Mouse (Mus musculus) embryonic facial prominence, embryonic 13.5 days (tissue): ENCODE data around the gene Rdh13. TPM values are rescaled to one million over a fixed set of nuclear protein-coding genes. Genes with fewer than 3 reads are reported as not detected.

ENCODE experiments used
- ATAC-seq: fragments of 200-750 bp; cut with Nextera tagmentation; 2 replicates; pipeline ENCODE4 v1.8.0; 2017; ENCODE audit warnings: low read depth; ENCODE audit not compliant: insufficient number of reproducible peaks, insufficient read depth, low FRiP score, low TSS enrichment
- H3K27ac ChIP-seq: fragments of 300-500 bp; sonication (generic); 2 replicates; pipeline ENCODE4 v1.5.1; 2015; ENCODE audit warnings: moderate library complexity, mild to moderate bottlenecking, inconsistent platforms
- H3K27me3 ChIP-seq: fragments of 300-500 bp; sonication (generic); 2 replicates; pipeline ENCODE4 v1.6.1; 2015; ENCODE audit warnings: mild to moderate bottlenecking, inconsistent platforms
- H3K36me3 ChIP-seq: fragments of 300-500 bp; sonication (generic); 2 replicates; pipeline ENCODE4 v1.6.1; 2015; ENCODE audit warnings: mild to moderate bottlenecking, inconsistent platforms
- H3K4me1 ChIP-seq: fragments of 300-500 bp; sonication (generic); 2 replicates; pipeline ENCODE4 v1.6.1; 2015; ENCODE audit warnings: inconsistent platforms
- H3K4me2 ChIP-seq: fragments of 300-500 bp; sonication (generic); 2 replicates; pipeline ENCODE4 v1.6.1; 2015; ENCODE audit warnings: moderate library complexity, mild to moderate bottlenecking, inconsistent platforms
- H3K4me3 ChIP-seq: fragments of 300-500 bp; sonication (generic); 2 replicates; pipeline ENCODE4 v1.5.1; 2015; ENCODE audit warnings: mild to moderate bottlenecking, inconsistent platforms
- H3K9ac ChIP-seq: fragments of 300-500 bp; sonication (generic); 2 replicates; pipeline ENCODE4 v1.6.1; 2015; ENCODE audit warnings: mild to moderate bottlenecking, inconsistent platforms
- H3K9me3 ChIP-seq: fragments of 300-500 bp; sonication (generic); 2 replicates; pipeline ENCODE4 v1.6.1; 2016; ENCODE audit warnings: inconsistent platforms
- WGBS: fragments of 180-500 bp; shearing (Covaris S2); methylation state at CpG from one replicate; pipeline ENCODE4 v1.1.7; 2015; ENCODE audit warnings: mixed read lengths; 5-methylcytosine and 5-hydroxymethylcytosine counted together
- polyA plus RNA-seq: library from polyadenylated mRNA; unstranded; fragments of >200 nt; fragmentation: Nextera tagmentation; extraction: Ambion mirVana; gene quantifications from 2 replicates; pipeline ENCODE4 v1.2.1, GENCODE M21; 2015

The Rdh13 gene
- 28.6 and 30.2 TPM in 2 replicates for polyA plus RNA-seq

DNA sequence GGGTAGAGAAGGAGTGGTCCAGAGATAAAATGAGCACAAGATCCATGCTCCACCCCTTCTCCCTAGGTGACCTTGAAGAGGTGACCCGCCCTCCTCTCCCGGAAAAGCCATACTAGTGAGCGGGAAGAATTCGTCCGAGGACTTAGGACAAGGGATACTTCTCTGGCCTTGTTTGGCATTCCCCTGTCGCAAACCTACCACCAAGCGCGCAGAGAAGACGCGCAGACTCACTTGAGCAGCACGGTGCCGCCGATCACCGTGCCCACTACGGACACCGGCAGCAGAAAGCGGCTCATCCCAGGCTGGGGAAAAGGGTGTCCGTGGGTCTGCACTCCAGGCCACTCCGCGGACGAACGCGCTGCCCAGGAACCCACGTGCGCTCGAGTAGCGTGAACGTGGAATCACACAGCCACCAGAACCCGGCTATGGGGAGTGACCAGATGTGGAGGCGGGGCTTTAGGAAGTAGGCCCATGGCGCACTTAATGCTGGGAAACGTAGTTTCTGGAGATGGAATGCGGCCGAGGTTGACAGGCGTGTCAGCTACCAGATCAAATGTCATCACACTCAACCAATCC is at the start of gene Rdh13:
TSS of gene Rdh13 (minus strand) at position 434 of the 576 bp plus-strand sequence.
- no peaks in the 10 kb centered on the region for H3K4me1 ChIP-seq
- peak within 1 kb of the TSS; percentile 79 for H3K9ac ChIP-seq
- H3K4me3 ChIP-seq: peak within 1 kb of the TSS; percentile 80
- WGBS: under 1% methylated on average over 35 of the region's 35 CpGs
- peak; percentile 87 for ATAC-seq
- peak within 1 kb of the TSS; percentile 24 for H3K27ac ChIP-seq
- H3K9me3 ChIP-seq: no peaks in the 10 kb centered on the region
- peak within 1 kb of the TSS; percentile 70 for H3K4me2 ChIP-seq
- H3K36me3 ChIP-seq: peaks cover 39% of the 10 kb centered on the region
- no peaks in the 10 kb centered on the region for H3K27me3 ChIP-seq

DNA sequence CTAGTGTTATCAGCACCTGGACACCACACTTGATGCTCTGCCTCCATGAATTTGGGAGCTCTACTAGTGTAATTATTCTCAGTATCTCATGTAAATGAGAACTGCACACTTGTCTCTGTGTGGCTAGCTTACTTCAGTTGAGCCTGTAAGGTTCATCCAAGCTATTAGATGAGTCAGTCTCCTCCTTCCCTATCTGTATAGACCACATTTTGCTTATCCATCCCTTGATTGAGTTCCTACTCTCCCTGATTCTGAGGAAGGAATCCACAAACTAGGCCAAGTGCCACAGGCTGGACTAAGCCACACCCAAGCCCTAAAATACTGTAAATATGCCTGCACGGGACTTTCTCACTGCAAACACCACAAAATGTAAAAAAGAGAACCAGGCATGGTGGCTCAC is 48.5 kb upstream of the Rdh13 start:
- Histone ChIP-seq H3K27ac (no peak overlapping the region), H3K4me3 (no peak overlapping the region), H3K9ac (no peak overlapping the region), H3K4me1 (peaks cover 13% of the 10 kb centered on the region), H3K9me3 (no peaks in the 10 kb centered on the region), H3K4me2 (no peak overlapping the region), H3K27me3 (no peaks in the 10 kb centered on the region), H3K36me3 (peaks cover 71% of the 10 kb centered on the region)
- ATAC-seq: no peak
- WGBS: 74% methylated on average over 1 of the region's 1 CpGs

DNA sequence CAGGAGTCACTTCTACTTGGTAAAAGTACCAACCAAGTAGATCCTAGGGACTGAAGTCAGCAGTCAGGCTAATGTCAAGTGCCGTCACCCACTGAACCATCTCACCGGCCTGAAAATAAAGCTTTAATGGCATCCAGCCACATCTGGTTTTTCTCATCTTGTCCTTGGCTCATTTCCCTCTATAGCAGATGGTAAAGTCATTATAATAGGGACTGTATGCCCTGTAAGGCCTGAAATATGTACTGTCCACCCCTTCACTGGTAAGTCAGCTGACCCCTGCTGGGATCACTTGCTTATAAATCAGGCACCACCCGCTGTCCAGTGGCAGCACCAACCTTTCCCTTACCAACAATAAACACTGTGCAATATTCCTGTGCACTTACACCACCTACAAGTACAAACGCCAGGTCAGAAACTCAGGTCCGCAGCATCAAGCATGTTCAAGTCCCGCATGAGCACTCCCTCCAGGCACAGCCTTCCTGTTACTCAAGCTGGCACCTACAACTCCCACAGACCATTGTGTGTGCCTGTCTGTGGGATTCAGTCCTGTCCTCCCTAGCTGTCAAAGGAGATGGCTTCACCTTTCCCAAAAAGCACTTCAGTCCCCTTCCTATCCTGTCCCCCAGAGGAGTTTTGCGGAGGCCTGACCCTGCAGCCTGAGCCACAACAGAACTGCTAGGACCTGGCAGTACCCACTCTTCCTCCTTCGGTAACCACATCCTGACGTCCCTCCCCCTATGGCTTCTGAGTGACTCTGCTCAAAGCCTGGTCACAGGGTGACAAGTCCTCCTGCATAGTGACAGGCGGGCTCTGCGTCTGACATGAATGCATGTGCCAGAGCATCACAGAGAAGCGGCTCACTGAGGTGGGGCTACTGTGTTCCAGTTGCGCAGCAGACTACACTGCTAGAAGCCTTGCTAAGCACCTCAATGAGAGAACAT is 47.1 kb upstream of the Rdh13 start:
- no peak for ATAC-seq
- H3K9ac ChIP-seq: no peak overlapping the region
- H3K27ac ChIP-seq: no peak overlapping the region
- H3K4me3 ChIP-seq: no peak overlapping the region
- no peaks in the 10 kb centered on the region for H3K27me3 ChIP-seq
- no peak overlapping the region for H3K4me2 ChIP-seq
- no peaks in the 10 kb centered on the region for H3K4me1 ChIP-seq
- H3K9me3 ChIP-seq: no peaks in the 10 kb centered on the region
- 90% methylated on average over 13 of the region's 13 CpGs for WGBS
- H3K36me3 ChIP-seq: peaks cover 78% of the 10 kb centered on the region

DNA sequence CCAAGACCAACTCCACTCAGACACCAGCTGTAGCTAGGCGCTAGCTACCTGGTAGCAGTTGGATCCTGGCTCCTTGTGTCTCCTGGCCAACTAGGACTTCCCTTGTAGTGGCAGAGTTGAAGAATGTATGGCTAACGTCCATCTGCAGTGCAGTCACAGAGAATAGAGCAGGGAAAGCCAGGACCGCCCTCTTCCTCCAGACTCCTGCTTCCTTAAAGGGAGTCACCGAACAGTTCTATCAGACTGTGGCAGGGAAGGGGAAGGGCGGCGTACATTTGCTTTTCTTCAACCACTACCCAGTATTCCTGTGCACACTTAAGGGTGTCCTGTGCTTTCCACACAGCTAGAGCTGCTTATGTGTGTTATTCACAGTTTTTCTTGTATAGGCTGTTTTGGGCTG is 45.9 kb upstream of the Rdh13 start:
- no peak overlapping the region for H3K4me2 ChIP-seq
- no peak overlapping the region for H3K9ac ChIP-seq
- ATAC-seq: no peak
- 86% methylated on average over 6 of the region's 6 CpGs for WGBS
- H3K36me3 ChIP-seq: peaks cover 72% of the 10 kb centered on the region
- H3K4me1 ChIP-seq: no peaks in the 10 kb centered on the region
- no peak overlapping the region for H3K27ac ChIP-seq
- no peaks in the 10 kb centered on the region for H3K27me3 ChIP-seq
- H3K4me3 ChIP-seq: no peak overlapping the region
- no peaks in the 10 kb centered on the region for H3K9me3 ChIP-seq

DNA sequence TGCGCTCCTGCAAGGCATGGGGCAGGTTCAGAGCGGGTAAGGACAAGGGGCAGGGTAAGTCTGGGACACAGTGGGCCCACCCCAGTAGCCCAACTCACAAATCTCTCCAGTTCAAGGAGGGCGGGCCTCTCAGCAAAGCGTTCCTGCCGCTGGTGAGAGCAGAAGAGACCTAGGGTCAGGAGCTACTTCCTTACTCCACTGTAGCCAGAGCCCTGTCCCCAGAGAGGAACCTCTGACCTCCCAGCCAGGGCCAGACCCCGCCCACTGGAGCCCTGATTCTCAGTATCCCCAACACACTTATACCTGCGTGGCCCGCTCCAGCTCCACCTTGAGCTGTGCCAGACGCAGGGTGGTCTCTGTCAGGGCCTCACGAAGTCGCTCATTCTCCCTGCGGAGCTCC is 36.8 kb upstream of the Rdh13 start:
- Histone ChIP-seq H3K4me1 (peaks cover 22% of the 10 kb centered on the region), H3K27ac (no peak overlapping the region), H3K27me3 (no peaks in the 10 kb centered on the region), H3K9ac (no peak overlapping the region), H3K4me2 (no peak overlapping the region), H3K9me3 (no peaks in the 10 kb centered on the region), H3K36me3 (peaks cover 64% of the 10 kb centered on the region), H3K4me3 (no peak overlapping the region)
- whole genome bisulfite sequencing: 89% methylated on average over 12 of the region's 12 CpGs
- ATAC-seq: no peak

DNA sequence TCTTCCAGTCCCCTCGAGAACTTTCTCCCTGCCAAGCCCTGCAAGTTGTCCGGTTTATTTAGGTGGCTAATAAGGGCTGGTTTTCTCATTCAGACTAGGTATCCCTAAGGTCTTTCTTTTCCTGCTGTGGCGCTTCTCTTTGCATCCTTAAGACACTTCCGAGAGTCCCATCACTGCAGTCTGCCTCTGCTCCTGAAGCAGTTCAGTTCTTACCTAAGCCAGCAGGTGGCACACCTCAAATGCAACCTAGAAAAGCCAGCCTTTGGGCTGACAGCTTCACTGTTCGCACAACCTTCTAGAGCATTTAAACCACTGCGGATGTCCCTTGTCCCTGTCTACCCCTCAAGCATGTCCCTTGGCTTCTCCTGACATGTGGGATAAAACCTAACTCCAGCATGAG is 34.2 kb upstream of the Rdh13 start:
- Histone ChIP-seq H3K4me2 (peak overlapping the region; percentile 79; the same call in 1 of the 2 replicates), H3K27ac (no peak overlapping the region), H3K9me3 (no peaks in the 10 kb centered on the region), H3K9ac (0 out of 2 replicates have a peak overlapping the region, but pooled peaks have one; percentile 6), H3K27me3 (peaks cover 8% of the 10 kb centered on the region), H3K36me3 (peaks cover 41% of the 10 kb centered on the region), H3K4me1 (peaks cover 23% of the 10 kb centered on the region), H3K4me3 (no peak overlapping the region)
- ATAC-seq: no peak
- WGBS: 22% methylated on average over 6 of the region's 6 CpGs

DNA sequence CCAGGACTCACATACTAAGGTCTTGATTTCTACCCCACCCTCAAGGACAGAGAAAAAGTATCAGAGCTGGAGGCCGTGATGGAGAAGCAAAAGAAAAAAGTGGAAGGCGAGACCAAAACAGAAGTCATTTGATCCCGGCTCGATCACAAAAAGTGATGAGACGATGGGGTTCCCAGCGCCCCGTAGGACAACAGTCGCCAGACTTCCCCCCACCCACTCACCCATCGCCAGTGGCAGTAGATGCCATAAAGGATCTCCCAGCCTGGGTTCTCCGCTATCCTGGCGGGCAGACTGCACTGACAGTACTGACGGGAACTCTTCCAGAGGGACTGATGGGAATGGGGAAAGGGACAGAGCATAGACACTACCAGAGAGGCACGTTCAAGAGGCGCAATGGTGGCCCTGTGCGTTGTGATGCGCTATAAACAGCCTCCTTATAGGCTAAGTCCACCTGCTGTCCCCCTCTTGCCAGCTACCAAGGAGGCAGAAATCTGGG is 33.4 kb upstream of the Rdh13 start:
- Histone ChIP-seq H3K27me3 (peaks cover 15% of the 10 kb centered on the region), H3K36me3 (peaks cover 33% of the 10 kb centered on the region), H3K27ac (peak overlapping the region; percentile 97), H3K9ac (peak overlapping the region; percentile 75), H3K4me1 (peaks cover 23% of the 10 kb centered on the region), H3K4me2 (peak overlapping the region; percentile 79), H3K9me3 (no peaks in the 10 kb centered on the region), H3K4me3 (peak overlapping the region; percentile 53)
- ATAC-seq: no peak
- 2% methylated on average over 16 of the region's 16 CpGs for WGBS

DNA sequence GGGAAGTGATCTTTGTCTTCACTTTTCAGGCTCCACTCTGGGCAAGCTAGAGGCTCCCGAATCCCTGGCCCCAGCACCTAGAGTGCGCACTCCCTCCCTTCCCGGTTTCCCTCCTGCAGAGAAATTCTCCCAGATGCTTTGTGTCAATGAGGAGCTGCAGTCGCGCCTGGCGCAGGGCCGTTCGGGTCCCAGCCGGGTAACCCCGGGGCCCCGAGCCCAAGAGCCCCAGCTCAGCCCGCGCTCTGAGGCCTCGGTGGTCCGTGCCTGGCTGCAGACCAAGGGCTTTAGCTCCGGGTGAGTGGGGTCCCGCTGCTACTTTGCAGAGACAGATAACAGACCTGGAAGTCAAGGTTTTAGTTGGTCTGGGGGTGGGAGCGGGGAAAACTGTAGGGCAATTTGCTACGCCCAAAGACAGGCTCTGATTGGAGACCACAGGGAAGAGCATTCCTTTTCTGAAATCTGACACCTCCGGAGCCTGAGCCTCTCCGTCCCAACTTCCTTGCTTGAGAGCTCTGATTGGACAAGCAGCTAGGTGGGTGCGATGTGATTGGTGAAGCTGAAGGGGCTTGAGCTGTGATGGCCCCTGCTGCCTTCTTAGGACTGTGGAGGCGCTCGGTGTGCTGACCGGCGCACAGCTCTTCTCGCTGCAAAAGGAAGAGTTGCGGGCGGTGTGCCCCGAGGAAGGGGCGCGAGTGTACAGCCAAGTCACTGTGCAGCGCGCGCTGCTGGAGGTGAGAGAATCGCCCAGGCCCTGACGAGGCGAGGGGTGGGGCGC is 32.8 kb upstream of the Rdh13 start:
- Histone ChIP-seq H3K36me3 (peaks cover 26% of the 10 kb centered on the region), H3K4me1 (peaks cover 23% of the 10 kb centered on the region), H3K4me2 (peak overlapping the region; percentile 79), H3K27me3 (peaks cover 22% of the 10 kb centered on the region), H3K9me3 (no peaks in the 10 kb centered on the region), H3K9ac (peak overlapping the region; percentile 75), H3K27ac (peak overlapping the region; percentile 97), H3K4me3 (peak overlapping the region; percentile 53)
- ATAC-seq: peak; percentile 95
- under 1% methylated on average over 39 of the region's 39 CpGs for whole genome bisulfite sequencing

DNA sequence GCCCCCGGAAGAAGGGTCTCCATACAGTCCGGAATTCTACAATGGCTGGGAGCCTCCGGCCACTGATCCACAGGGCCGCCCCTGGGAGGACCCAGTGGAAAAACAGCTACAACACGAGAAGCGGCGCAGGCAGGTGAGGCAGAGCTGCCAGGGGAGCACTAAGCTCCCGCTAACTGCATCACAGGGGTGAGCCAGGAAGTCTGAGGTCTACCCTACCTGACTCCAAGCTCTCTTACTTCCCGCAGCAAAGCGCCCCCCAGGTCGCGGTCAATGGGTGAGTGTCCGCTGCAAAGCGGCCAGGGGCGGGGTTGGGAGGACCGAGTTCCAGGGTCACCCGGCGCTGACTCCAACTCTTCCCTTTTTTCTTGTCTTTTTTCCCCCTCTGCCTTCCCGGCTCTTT is 28.5 kb upstream of the Rdh13 start:
- Histone ChIP-seq H3K9ac (0 out of 2 replicates have a peak overlapping the region, but pooled peaks have one; percentile 16), H3K27me3 (peaks cover 52% of the 10 kb centered on the region), H3K4me1 (peaks cover 14% of the 10 kb centered on the region), H3K4me3 (no peak overlapping the region), H3K4me2 (no peak overlapping the region), H3K36me3 (no peaks in the 10 kb centered on the region), H3K27ac (no peak overlapping the region), H3K9me3 (no peaks in the 10 kb centered on the region)
- WGBS: 8% methylated on average over 19 of the region's 19 CpGs
- no peak for ATAC-seq

DNA sequence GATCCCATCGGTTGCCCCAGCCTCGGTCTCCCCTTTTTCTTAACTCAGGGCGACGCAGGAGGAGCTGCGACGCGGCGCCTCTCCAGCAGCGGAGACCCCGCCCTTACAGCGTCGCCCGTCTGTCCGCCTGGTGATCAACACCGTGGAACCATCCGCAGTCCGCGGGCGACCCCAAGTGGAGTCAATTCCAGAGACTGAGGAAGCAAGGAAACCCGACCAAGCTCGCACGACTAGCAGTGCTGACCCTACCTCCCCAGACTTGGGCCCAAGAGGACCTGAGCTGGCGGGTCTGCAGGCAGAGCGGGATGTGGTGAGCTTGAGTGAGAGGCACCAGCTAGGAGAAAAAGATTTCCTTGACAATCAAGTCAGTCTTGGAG is 25.7 kb upstream of the Rdh13 start:
- H3K4me1 ChIP-seq: peaks cover 4% of the 10 kb centered on the region; the same call in 1 of the 2 replicates
- no peak overlapping the region for H3K27ac ChIP-seq
- H3K27me3 ChIP-seq: peaks cover 52% of the 10 kb centered on the region
- H3K9ac ChIP-seq: peak overlapping the region; percentile 56
- ATAC-seq: peak; percentile 75
- whole genome bisulfite sequencing: 1% methylated on average over 24 of the region's 24 CpGs
- H3K36me3 ChIP-seq: no peaks in the 10 kb centered on the region
- H3K4me2 ChIP-seq: peak overlapping the region; percentile 82
- H3K4me3 ChIP-seq: peak overlapping the region; percentile 46
- no peaks in the 10 kb centered on the region for H3K9me3 ChIP-seq
